Mouse (Mus musculus): ENCODE measurements around the gene Kbtbd6.

GRCm38 (mm10) chr14:79486617-79486992 lies 35.0 kb downstream of the Kbtbd6 start:
- TF ChIP-seq CTCF (IDR thresholded peaks at IDR 0.05; ENCODE audit: control insufficient read depth, insufficient read depth, low read length) (no peak), POLR2A (IDR thresholded peaks at IDR 0.05; ENCODE audit: borderline replicate concordance, control insufficient read depth, low read depth, low read length) (no peak)
